Mouse (Mus musculus): ENCODE results near the gene Camk1g. TPM values are rescaled to one million over a fixed set of nuclear protein-coding genes. Genes with fewer than 3 reads are reported as not detected.

Camk1g gene
- polyA plus RNA-seq, 1 experiment from 2014 or later, result 14.0 TPM

Other genes starting within 250 kb of the Camk1g start
- 9.2 and 9.9 TPM in 2 replicates for gene Diexf, start 240.0 kb downstream of the Camk1g start, polyA plus RNA-seq (2015; fragmentation: Nextera tagmentation; extraction: Ambion mirVana)
- 13.3 and 14.0 TPM in 2 replicates for gene Irf6, start 217.2 kb downstream of the Camk1g start, polyA plus RNA-seq (2015; fragmentation: Nextera tagmentation; extraction: Ambion mirVana)
- 14.2 and 16.3 TPM in 2 replicates for gene A130010J15Rik, start 202.3 kb downstream of the Camk1g start, polyA plus RNA-seq (2015; fragmentation: Nextera tagmentation; extraction: Ambion mirVana)
- gene Traf3ip3, start 168.6 kb downstream of the Camk1g start, polyA plus RNA-seq (2015; fragmentation: Nextera tagmentation; extraction: Ambion mirVana), result 3.5 and 4.3 TPM in 2 replicates
- 1.2 and 1.6 TPM in 2 replicates for gene Lamb3, start 162.6 kb downstream of the Camk1g start, polyA plus RNA-seq (2015; fragmentation: Nextera tagmentation; extraction: Ambion mirVana)
- 1.5 TPM in 2 replicates for gene Hsd11b1, start 106.2 kb downstream of the Camk1g start, polyA plus RNA-seq (2015; fragmentation: Nextera tagmentation; extraction: Ambion mirVana)
- 28.6 and 37.1 TPM in 2 replicates for gene G0s2, start 97.1 kb downstream of the Camk1g start, polyA plus RNA-seq (2015; fragmentation: Nextera tagmentation; extraction: Ambion mirVana)

Measured in kidney, embryonic 15.5 days (tissue).